Mouse (Mus musculus) forebrain, embryonic 11.5 days (tissue): ENCODE results near the gene Sirt6. TPM values are rescaled to one million over a fixed set of nuclear protein-coding genes. Genes with fewer than 3 reads are reported as not detected.
"Not testable (repeated sequence)": the region's sequence is repeated elsewhere in the genome, so short reads cannot be mapped to it uniquely, and the experiment has no call there.

Source experiments
- ATAC-seq: fragments of 200-750 bp; cut with Nextera tagmentation; replicated peaks from 2 replicates; pipeline ENCODE4 v1.8.0; 2017; ENCODE audit warnings: moderate TSS enrichment; ENCODE audit not compliant: low FRiP score
- DNase-seq: peaks from one replicate; pipeline ENCODE4 v3.0.0-alpha.2; 2017; ENCODE audit warnings: low spot score
- H3K27ac ChIP-seq: fragments of 300-500 bp; sonication (generic); 2 replicates; pipeline ENCODE4 v1.5.1; 2014; ENCODE audit warnings: low read depth, low read length
- H3K27me3 ChIP-seq: fragments of 300-500 bp; sonication (generic); 2 replicates; pipeline ENCODE4 v1.6.1; 2014; ENCODE audit warnings: mild to moderate bottlenecking, low read length, mixed read lengths; ENCODE audit not compliant: control insufficient read depth, insufficient read depth
- H3K36me3 ChIP-seq: fragments of 300-500 bp; sonication (generic); 2 replicates; pipeline ENCODE4 v1.6.1; 2014; ENCODE audit warnings: mild to moderate bottlenecking, low read length, moderate library complexity, mixed read lengths; ENCODE audit not compliant: control insufficient read depth, insufficient read depth
- H3K4me1 ChIP-seq: fragments of 300-500 bp; sonication (generic); replicated peaks from 2 replicates; pipeline ENCODE4 v1.6.1; 2014; ENCODE audit warnings: low read length, mixed read lengths; ENCODE audit not compliant: control insufficient read depth, insufficient read depth
- H3K4me2 ChIP-seq: fragments of 300-500 bp; sonication (generic); 2 replicates; pipeline ENCODE4 v1.6.1; 2014; ENCODE audit warnings: low read depth, mild to moderate bottlenecking, low read length, moderate library complexity, mixed read lengths; ENCODE audit not compliant: severe bottlenecking
- H3K4me3 ChIP-seq: fragments of 300-500 bp; sonication (generic); 2 replicates; pipeline ENCODE4 v1.5.1; 2014; ENCODE audit warnings: low read depth, low read length
- H3K9ac ChIP-seq: fragments of 300-500 bp; sonication (generic); 2 replicates; pipeline ENCODE4 v1.6.1; 2014; ENCODE audit warnings: low read length
- H3K9me3 ChIP-seq: fragments of 300-500 bp; sonication (generic); 2 replicates; pipeline ENCODE4 v1.6.1; 2016; ENCODE audit warnings: low read length, mixed read lengths; ENCODE audit not compliant: control insufficient read depth
- WGBS: fragments of 180-500 bp; shearing (Covaris S2); extraction: QIAGEN DNeasy Blood & Tissue Kit; methylation state at CpG from one replicate; pipeline ENCODE4 v1.1.7; 2014; 5-methylcytosine and 5-hydroxymethylcytosine counted together
- polyA plus RNA-seq: library from polyadenylated mRNA; unstranded; fragments of >200 nt; fragmentation: Nextera tagmentation; extraction: Ambion mirVana; gene quantifications from 2 replicates; pipeline ENCODE4 v1.2.1, GENCODE M21; 2014

Gene Sirt6
- polyA plus RNA-seq = 45.0 and 45.5 TPM in 2 replicates

DNA sequence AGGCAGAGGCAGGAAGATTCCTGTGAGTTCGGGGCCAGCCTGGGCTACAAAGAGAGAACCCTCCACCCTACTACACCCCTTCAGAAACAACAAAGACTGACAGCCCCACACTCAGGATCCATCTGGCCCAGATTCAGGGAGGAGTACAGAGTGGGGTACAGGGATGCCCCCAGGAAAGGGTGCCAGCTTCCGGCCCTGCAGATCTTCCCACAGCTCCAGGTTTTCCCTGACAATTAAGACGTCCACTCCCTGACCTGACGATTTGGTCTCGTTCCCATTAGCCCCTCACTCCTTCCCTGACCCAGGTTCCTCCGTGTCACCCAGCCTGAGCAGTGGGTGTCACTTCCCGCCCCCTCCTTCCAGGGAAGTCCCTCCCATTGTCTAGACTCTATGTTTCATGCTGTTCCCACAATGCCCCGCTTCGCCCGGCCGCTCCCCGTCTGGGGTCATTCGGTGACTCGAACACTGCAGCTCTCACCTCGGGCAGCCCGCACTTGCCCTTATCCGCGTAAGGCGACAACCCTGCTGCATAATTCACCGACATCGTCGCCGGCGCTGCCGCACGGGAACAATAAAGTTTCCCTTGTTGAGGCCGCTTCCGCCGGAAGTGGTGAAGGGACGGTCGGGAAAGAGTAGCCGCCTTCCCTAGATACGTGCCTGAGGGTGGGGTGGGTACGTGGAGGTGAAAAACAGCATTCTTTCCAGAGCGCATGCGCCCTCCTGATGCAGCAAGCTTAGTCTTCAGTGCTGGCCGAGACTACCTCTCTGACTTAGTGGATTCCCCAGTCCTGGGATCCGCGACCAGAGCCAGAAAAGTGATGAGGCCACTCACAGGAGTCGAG, at the start of gene Sirt6:
TSS of gene Sirt6 (minus strand) at position 804 of the 842 bp plus-strand sequence.
- 5% methylated on average over 40 of the region's 40 CpGs for WGBS
- H3K9me3 ChIP-seq = no peaks in the 10 kb centered on the region

DNA sequence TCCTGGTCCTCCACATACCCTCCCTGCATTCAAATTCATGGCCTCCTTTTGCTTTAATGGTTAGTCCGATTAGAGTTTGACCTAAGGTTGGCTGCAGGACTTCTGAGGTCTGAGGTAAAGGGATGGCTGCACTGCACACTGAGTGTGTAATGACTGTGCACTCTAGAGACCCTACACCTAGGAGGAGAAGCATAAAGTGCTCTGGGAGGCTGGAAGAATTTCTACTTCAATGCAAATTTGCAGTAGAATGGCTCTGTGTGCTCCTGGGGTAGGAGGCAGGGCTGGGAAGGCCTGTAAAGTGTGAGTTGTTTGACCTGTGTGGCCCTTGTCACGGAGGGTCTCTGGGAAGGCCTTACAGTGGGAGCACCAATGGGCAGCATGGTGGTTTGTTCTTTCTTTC, 28.6 kb upstream of the Sirt6 start:
- Histone ChIP-seq H3K4me2 (no peak overlapping the region), H3K27me3 (no peaks in the 10 kb centered on the region), H3K4me3 (no peak overlapping the region), H3K36me3 (peaks cover 2% of the 10 kb centered on the region; the same call in 1 of the 2 replicates), H3K9me3 (peaks cover 30% of the 10 kb centered on the region), H3K4me1 (no peaks in the 10 kb centered on the region), H3K9ac (no peak overlapping the region), H3K27ac (no peak overlapping the region)
- no peak for ATAC-seq
- WGBS = 98% methylated on average over 2 of the region's 2 CpGs
- DNase-seq = peak; percentile 43

More for the DNA sequence above, at the start of gene Sirt6:
- H3K27me3 ChIP-seq = no peaks in the 10 kb centered on the region
- H3K4me2 ChIP-seq = peak within 1 kb of the TSS; percentile 80
- H3K27ac ChIP-seq = peak within 1 kb of the TSS; percentile 82
- no peaks in the 10 kb centered on the region; the same call in 1 of the 2 replicates for H3K36me3 ChIP-seq
- peak within 1 kb of the TSS; percentile 71 for H3K4me3 ChIP-seq
- H3K4me1 ChIP-seq = peaks cover 8% of the 10 kb centered on the region
- DNase-seq (peak; percentile 94), ATAC-seq (peak; percentile 91)
- peak within 1 kb of the TSS; percentile 85 for H3K9ac ChIP-seq

DNA sequence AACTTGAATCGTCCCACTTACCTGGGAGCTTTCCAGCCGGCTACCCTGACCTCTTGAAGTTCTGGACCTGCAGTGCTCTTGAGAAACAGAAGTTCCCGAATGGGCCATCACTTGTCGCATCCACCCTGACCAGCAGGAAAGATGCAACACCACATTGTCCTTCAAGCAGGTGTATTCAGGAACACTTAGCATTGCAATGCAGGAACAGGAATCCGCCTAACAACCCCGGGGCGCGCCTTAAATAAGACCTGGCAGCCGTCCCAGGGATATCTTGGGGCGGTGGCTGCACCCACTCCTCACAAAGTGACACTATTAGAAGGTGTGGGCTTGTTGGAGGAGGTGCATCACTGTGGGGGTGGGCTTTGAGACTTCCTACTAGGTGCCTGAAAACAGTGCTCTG, 27.6 kb upstream of the Sirt6 start:
- Histone ChIP-seq H3K9ac (no peak overlapping the region), H3K27me3 (no peaks in the 10 kb centered on the region), H3K36me3 (peaks cover 2% of the 10 kb centered on the region; the same call in 1 of the 2 replicates), H3K4me2 (no peak overlapping the region), H3K27ac (no peak overlapping the region), H3K4me1 (no peaks in the 10 kb centered on the region), H3K4me3 (no peak overlapping the region), H3K9me3 (peaks cover 32% of the 10 kb centered on the region)
- DNase-seq (peak; percentile 33), ATAC-seq (no peak)
- WGBS = 96% methylated on average over 10 of the region's 10 CpGs

DNA sequence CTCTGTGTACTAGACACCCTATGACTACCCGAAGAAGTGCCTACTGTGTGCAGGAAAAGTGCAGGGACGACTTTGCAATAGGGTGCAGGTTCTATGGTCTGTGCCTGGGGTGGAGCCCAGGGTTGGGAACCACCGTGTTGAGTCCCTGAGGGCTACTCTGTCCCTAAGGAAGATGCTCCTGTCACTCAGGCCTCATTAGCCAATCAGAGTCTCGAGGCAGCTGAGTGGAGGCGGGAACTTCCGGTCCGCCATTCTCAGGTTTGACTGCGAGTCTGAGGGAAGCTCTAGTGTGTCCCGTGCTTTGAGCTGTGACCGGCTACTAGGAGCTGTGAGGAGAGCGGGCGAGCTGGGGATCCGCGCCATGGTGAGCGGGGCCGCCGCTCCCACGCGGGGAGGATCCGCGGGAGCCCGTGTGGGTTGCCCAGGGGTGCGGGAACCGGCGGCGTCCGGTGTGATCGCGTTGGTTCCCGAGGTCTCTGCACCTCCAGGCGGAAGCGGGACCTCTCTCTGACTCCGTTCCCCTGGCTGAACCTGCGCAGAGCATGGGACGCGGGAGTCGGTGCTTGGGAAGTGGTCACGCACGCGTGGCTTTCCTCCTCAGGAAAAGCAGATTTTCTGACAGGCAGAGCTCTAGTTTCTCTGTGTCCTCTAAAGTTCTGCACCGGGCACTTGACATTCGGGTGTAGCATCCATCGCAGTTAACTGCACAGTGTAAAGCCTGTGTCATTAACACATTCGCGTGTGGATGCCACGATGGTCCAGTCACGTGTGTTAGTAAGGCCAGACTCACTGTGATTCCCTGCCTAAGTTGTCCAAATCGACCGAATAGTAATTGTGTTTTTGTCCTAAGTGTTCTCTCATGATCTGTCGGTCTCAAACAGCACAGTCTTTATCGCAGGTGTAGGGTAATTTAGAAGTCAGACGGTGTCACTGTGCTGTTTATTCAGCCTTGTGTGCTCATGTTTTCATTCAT, 21.5 kb upstream of the Sirt6 start, which contains the start of gene Gm10778:
TSS of gene Gm10778 (plus strand) at position 257 of the 973 bp plus-strand sequence.
- H3K9me3 ChIP-seq, H3K4me1 ChIP-seq, H3K27me3 ChIP-seq, H3K27ac ChIP-seq, H3K36me3 ChIP-seq: not testable (repeated sequence)
- DNase-seq (peak; percentile 92), ATAC-seq (peak; percentile 98)
- Histone ChIP-seq H3K9ac (peak within 1 kb of the TSS; percentile 61), H3K4me2 (peak within 1 kb of the TSS; percentile 49), H3K4me3 (peak within 1 kb of the TSS; percentile 46)
- 4% methylated on average over 35 of the region's 52 CpGs for WGBS

DNA sequence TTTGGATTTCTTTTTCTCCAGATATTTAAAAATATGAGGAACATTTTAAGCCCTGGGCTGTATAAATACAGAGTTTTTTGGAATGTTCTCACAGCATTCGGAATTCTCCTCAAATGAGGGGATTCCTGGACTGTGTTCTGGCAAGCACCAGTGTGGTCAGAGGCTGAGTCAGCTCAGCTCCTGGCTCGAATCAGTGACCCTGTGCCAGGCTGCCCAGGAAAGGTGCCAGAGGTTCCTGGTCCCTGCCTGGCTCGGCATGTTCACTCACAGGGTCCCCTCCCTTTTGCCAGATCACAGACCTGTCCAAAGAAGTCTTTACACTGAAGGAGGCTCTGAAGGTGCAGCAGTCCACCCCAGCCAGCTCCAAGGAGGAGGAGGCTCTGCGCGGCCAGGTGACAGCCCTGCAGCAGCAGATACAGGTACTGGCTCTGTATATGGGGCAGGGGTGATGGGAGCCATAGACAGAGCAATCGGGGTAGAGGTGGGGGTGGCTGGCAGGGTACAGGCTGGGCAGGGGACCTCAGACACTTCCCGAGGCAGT, 18.5 kb upstream of the Sirt6 start:
- peak; percentile 40 for DNase-seq
- no peak overlapping the region for H3K9ac ChIP-seq
- peaks cover 1% of the 10 kb centered on the region; the same call in 1 of the 2 replicates for H3K9me3 ChIP-seq
- WGBS = 83% methylated on average over 7 of the region's 7 CpGs
- H3K4me1 ChIP-seq = peaks cover 8% of the 10 kb centered on the region
- no peaks in the 10 kb centered on the region; the same call in 1 of the 2 replicates for H3K36me3 ChIP-seq
- no peak overlapping the region for H3K4me2 ChIP-seq
- no peaks in the 10 kb centered on the region for H3K27me3 ChIP-seq
- no peak overlapping the region for H3K27ac ChIP-seq
- H3K4me3 ChIP-seq = no peak overlapping the region
- ATAC-seq = no peak

DNA sequence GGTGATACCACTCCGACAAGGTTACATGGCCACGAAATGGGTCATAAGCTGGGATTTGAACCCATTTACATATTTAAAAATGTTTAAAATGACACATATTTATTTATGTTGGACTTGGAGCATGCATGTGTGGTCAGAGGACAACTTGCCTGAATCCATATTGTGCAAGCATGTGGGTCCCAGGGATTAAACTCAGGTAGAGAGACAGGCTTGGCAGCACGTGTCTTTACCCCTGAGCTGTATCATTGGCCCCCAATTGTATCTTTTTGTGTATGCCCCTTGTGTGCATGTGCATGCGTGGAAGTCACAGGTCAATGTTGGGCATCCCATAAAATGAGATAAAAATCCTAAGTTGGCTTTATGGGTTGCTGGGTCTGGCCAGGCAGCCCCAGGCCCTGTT, 17.8 kb upstream of the Sirt6 start:
- H3K4me1 ChIP-seq = peaks cover 8% of the 10 kb centered on the region
- no peak for ATAC-seq
- no peak overlapping the region for H3K9ac ChIP-seq
- 84% methylated on average over 4 of the region's 4 CpGs for WGBS
- H3K4me2 ChIP-seq = no peak overlapping the region
- H3K36me3 ChIP-seq = no peaks in the 10 kb centered on the region
- H3K9me3 ChIP-seq = no peaks in the 10 kb centered on the region
- no peaks in the 10 kb centered on the region for H3K27me3 ChIP-seq
- DNase-seq = peak; percentile 35
- no peak overlapping the region for H3K4me3 ChIP-seq
- H3K27ac ChIP-seq = no peak overlapping the region

DNA sequence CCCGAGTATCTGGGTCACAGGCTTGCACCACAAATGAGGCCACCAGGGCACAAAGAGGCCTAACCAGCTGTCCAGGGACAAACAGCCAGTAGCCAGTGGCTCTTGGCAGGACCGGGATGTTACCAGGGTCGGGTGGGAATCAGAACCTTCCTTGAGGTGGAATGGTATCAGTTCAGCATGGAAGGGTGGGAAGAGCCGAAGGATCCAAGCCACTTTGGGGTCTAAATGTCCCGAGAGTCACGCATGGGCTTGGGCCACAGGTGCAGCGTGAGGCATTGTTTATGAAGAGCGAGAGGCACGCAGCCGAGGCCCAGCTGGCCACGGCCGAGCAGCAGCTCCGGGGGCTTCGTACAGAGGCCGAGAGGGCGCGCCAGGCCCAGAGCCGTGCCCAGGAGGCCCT, 17.1 kb upstream of the Sirt6 start:
- 94% methylated on average over 18 of the region's 18 CpGs for WGBS
- Histone ChIP-seq H3K27me3 (no peaks in the 10 kb centered on the region), H3K4me3 (no peak overlapping the region), H3K36me3 (no peaks in the 10 kb centered on the region), H3K9ac (no peak overlapping the region), H3K9me3 (no peaks in the 10 kb centered on the region), H3K4me2 (no peak overlapping the region), H3K4me1 (peaks cover 8% of the 10 kb centered on the region), H3K27ac (no peak overlapping the region)
- ATAC-seq = no peak
- peak; percentile 56 for DNase-seq

DNA sequence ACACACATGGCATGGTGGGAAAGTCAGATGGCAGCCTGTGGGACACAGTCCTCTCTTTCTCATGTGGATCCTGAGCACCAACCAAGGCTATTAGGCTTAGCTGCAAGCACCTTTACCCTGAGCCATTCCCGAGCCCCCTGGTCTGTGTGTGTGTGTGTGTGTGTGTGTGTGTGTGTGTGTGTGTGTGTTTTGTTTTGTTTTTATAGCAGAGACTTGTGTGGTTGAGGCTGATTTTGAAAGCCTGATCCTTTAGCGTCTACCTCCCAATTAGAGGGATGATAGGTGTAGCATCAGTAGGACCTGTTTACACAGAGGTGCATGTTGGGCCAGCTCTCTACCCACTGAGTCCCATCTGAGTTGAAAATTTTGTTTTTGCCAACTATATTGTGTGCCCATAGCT, 16.6 kb upstream of the Sirt6 start:
- Histone ChIP-seq H3K4me1 (peaks cover 8% of the 10 kb centered on the region), H3K27me3 (no peaks in the 10 kb centered on the region), H3K9me3 (no peaks in the 10 kb centered on the region), H3K4me2 (peak overlapping the region; percentile 96), H3K27ac (no peak overlapping the region), H3K4me3 (peak overlapping the region; percentile 63), H3K9ac (peak overlapping the region; percentile 94), H3K36me3 (no peaks in the 10 kb centered on the region)
- WGBS = 53% methylated on average over 2 of the region's 2 CpGs
- ATAC-seq (peak; percentile 28), DNase-seq (no peak)
